Mouse (Mus musculus) MEL (cell line): ENCODE results near the gene Ddi2. TPM values are rescaled to one million over a fixed set of nuclear protein-coding genes. Genes with fewer than 3 reads are reported as not detected.

ENCODE experiments used
- DNase-seq: peaks from one replicate; pipeline ENCODE4 v3.0.0; 2011; ENCODE audit warnings: low read depth, low spot score
- H3K27ac ChIP-seq: 2 replicates; pipeline ENCODE4 v1.5.1; 2012; ENCODE audit warnings: low read depth, mild to moderate bottlenecking, control low read depth, low read length, moderate library complexity; ENCODE audit not compliant: control insufficient read depth
- H3K27me3 ChIP-seq, 2 experiments: fragments of 150-350 bp in 1 of 2; sonication (generic) in 1 of 2; 2 replicates each; pipeline ENCODE4 v1.6.1; 2012; ENCODE audit warnings: low read length in 2 of 2, mild to moderate bottlenecking in 2 of 2, improper control_type of control experiment in 1 of 2, moderate library complexity in 1 of 2; ENCODE audit not compliant: insufficient read depth in 2 of 2, control insufficient read depth in 1 of 2
- H3K36me3 ChIP-seq, 2 experiments: 2 replicates each; pipeline ENCODE4 v1.6.1; 2012 to 2014; ENCODE audit warnings: low read length in 2 of 2, improper control_type of control experiment in 1 of 2, inconsistent platforms in 1 of 2, mild to moderate bottlenecking in 1 of 2; ENCODE audit not compliant: insufficient read depth in 2 of 2, control insufficient read depth in 1 of 2
- H3K4me1 ChIP-seq, 2 experiments: fragments of 150-350 bp in 1 of 2; sonication (generic) in 1 of 2; 2 replicates each; pipeline ENCODE4 v1.6.1; 2012; ENCODE audit warnings: low read length in 2 of 2, improper control_type of control experiment in 1 of 2, mild to moderate bottlenecking in 1 of 2; ENCODE audit not compliant: insufficient read depth in 2 of 2, control insufficient read depth in 1 of 2
- H3K4me3 ChIP-seq, 2 experiments: fragments of 150-350 bp in 1 of 2; sonication (generic) in 1 of 2; 2 replicates each; pipeline ENCODE4 v1.5.1; 2012; ENCODE audit warnings: low read depth in 2 of 2, low read length in 2 of 2, mild to moderate bottlenecking in 2 of 2, moderate library complexity in 2 of 2, control low read depth in 1 of 2, improper control_type of control experiment in 1 of 2; ENCODE audit not compliant: control insufficient read depth in 1 of 2, insufficient read depth in 1 of 2
- H3K79me2 ChIP-seq: 2 replicates; pipeline ENCODE4 v1.6.1; 2012; ENCODE audit warnings: mild to moderate bottlenecking, low read length, moderate library complexity; ENCODE audit not compliant: control insufficient read depth, poor library complexity, insufficient read depth
- H3K9ac ChIP-seq: 2 replicates; pipeline ENCODE4 v1.6.1; 2012; ENCODE audit warnings: low read depth, mild to moderate bottlenecking, control low read depth, low read length, moderate library complexity; ENCODE audit not compliant: control insufficient read depth, poor library complexity, severe bottlenecking
- H3K9me3 ChIP-seq: fragments of 150-350 bp; sonication (generic); replicated peaks from 2 replicates; pipeline ENCODE4 v1.6.1; 2012; ENCODE audit warnings: mild to moderate bottlenecking, low read length, improper control_type of control experiment, moderate library complexity; ENCODE audit not compliant: insufficient read depth
- BHLHE40 ChIP-seq: IDR thresholded peaks from 2 replicates; pipeline ENCODE4 v1.6.1; 2012; ENCODE audit warnings: low read depth, mild to moderate bottlenecking, inconsistent platforms, low read length, improper control_type of control experiment, borderline replicate concordance
- CHD1 ChIP-seq: IDR thresholded peaks from 2 replicates; pipeline ENCODE4 v1.6.1; 2012; ENCODE audit warnings: low read depth, mild to moderate bottlenecking, inconsistent platforms, low read length, improper control_type of control experiment
- CHD2 ChIP-seq: IDR thresholded peaks from 2 replicates; pipeline ENCODE4 v1.6.1; 2011; ENCODE audit warnings: low read length, improper control_type of control experiment
- ETS1 ChIP-seq: IDR thresholded peaks from 2 replicates; pipeline ENCODE4 v1.6.1; 2012; ENCODE audit warnings: low read depth, mild to moderate bottlenecking, inconsistent platforms, low read length, improper control_type of control experiment, moderate library complexity
- GABPA ChIP-seq: IDR thresholded peaks from 2 replicates; pipeline ENCODE4 v1.6.1; 2012; ENCODE audit warnings: low read depth, mild to moderate bottlenecking, inconsistent platforms, low read length, improper control_type of control experiment, moderate library complexity
- GATA1 ChIP-seq: IDR thresholded peaks from 2 replicates; pipeline ENCODE4 v1.6.1; 2011; ENCODE audit warnings: low read depth, low read length, improper control_type of control experiment
- JUND ChIP-seq: IDR thresholded peaks from 2 replicates; pipeline ENCODE4 v1.6.1; 2011; ENCODE audit warnings: low read depth, mild to moderate bottlenecking, improper control_type of control experiment, low read length
- MAX ChIP-seq: IDR thresholded peaks from 2 replicates; pipeline ENCODE4 v1.6.1; 2011; ENCODE audit warnings: low read length, improper control_type of control experiment
- MEF2A ChIP-seq: IDR thresholded peaks from 2 replicates; pipeline ENCODE4 v1.6.1; 2014; ENCODE audit warnings: low read depth, mild to moderate bottlenecking, inconsistent platforms, low read length, improper control_type of control experiment; ENCODE audit not compliant: poor library complexity, insufficient replicate concordance, severe bottlenecking; ENCODE audit errors: extremely low read depth
- MXI1 ChIP-seq: IDR thresholded peaks from 2 replicates; pipeline ENCODE4 v1.6.1; 2011; ENCODE audit warnings: mild to moderate bottlenecking, low read depth, low read length, improper control_type of control experiment
- MYC ChIP-seq: IDR thresholded peaks from 2 replicates; pipeline ENCODE4 v1.6.1; 2011; ENCODE audit warnings: low read depth, mild to moderate bottlenecking, low read length, improper control_type of control experiment, moderate library complexity
- NELFE ChIP-seq: IDR thresholded peaks from 2 replicates; pipeline ENCODE4 v1.6.1; 2011; ENCODE audit warnings: low read depth, low read length, improper control_type of control experiment
- NRF1 ChIP-seq: IDR thresholded peaks from 2 replicates; pipeline ENCODE4 v1.6.1; 2014; ENCODE audit warnings: low read depth, mild to moderate bottlenecking, inconsistent platforms, low read length, improper control_type of control experiment, moderate library complexity; ENCODE audit not compliant: poor library complexity, insufficient read depth, severe bottlenecking
- POLR2A ChIP-seq, 2 experiments: IDR thresholded peaks; 2 replicates each; pipeline ENCODE4 v1.6.1; 2011 to 2012; ENCODE audit warnings: low read length in 2 of 2, mild to moderate bottlenecking in 2 of 2, control low read depth in 1 of 2, improper control_type of control experiment in 1 of 2, low read depth in 1 of 2, moderate library complexity in 1 of 2; ENCODE audit not compliant: control insufficient read depth in 1 of 2, insufficient read depth in 1 of 2, poor library complexity in 1 of 2
- RAD21 ChIP-seq: IDR thresholded peaks from 2 replicates; pipeline ENCODE4 v1.6.1; 2011; ENCODE audit warnings: mild to moderate bottlenecking, low read depth, low read length, improper control_type of control experiment
- TBP ChIP-seq: IDR thresholded peaks from 2 replicates; pipeline ENCODE4 v1.8.0; 2011; ENCODE audit warnings: low read depth, low read length, improper control_type of control experiment
- UBTF ChIP-seq: IDR thresholded peaks from 2 replicates; pipeline ENCODE4 v1.6.1; 2012; ENCODE audit warnings: low read depth, mild to moderate bottlenecking, inconsistent platforms, low read length, improper control_type of control experiment, moderate library complexity, borderline replicate concordance; ENCODE audit not compliant: insufficient read depth
- USF1 ChIP-seq: IDR thresholded peaks from 2 replicates; pipeline ENCODE4 v1.6.1; 2014; ENCODE audit warnings: low read depth, mild to moderate bottlenecking, inconsistent platforms, low read length, improper control_type of control experiment, moderate library complexity
- USF2 ChIP-seq, 2 experiments: IDR thresholded peaks; 2 replicates each; pipeline ENCODE4 v1.6.1; 2011 to 2012; ENCODE audit warnings: improper control_type of control experiment in 2 of 2, low read length in 2 of 2, borderline replicate concordance in 1 of 2, inconsistent platforms in 1 of 2, low read depth in 1 of 2, mild to moderate bottlenecking in 1 of 2; ENCODE audit not compliant: insufficient read depth in 1 of 2
- ZC3H11A ChIP-seq: IDR thresholded peaks from 2 replicates; pipeline ENCODE4 v1.6.1; 2012; ENCODE audit warnings: low read depth, mild to moderate bottlenecking, inconsistent platforms, low read length, improper control_type of control experiment
- ZNF384 ChIP-seq: IDR thresholded peaks from 2 replicates; pipeline ENCODE4 v1.6.1; 2012; ENCODE audit warnings: low read depth, mild to moderate bottlenecking, inconsistent platforms, low read length, improper control_type of control experiment
- polyA plus RNA-seq, 2 experiments: library from polyadenylated mRNA; stranded (reverse) in 1 of 2; unstranded in 1 of 2; fragments of >175 nt in 1 of 2; fragments of >200 nt in 1 of 2; gene quantifications; 2 replicates each; pipeline versions ENCODE4 v1.2.1 to v1.2.4; 2012; ENCODE audit warnings: low replicate concordance in 2 of 2, low read depth in 1 of 2; ENCODE audit not compliant: insufficient read length in 2 of 2, insufficient read depth in 1 of 2, missing spikeins in 1 of 2
- total RNA-seq: library from RNA; depleted of rRNA; stranded (reverse); fragments of 300-350 nt; gene quantifications from 2 replicates; pipeline ENCODE4 v1.2.3, GENCODE M21; 2012

Gene Ddi2
- total and polyA plus RNA-seq, 3 experiments = 40.7 to 42.8 TPM; not detected in 1

GRCm38 (mm10) chr4:141656932-141657331, 66.3 kb downstream of the Ddi2 start:
- Histone ChIP-seq H3K36me3 (no peaks in the 10 kb centered on the region; a peak in 2 of 4 replicates), H3K27ac (no peak overlapping the region), H3K9me3 (no peaks in the 10 kb centered on the region), H3K79me2 (no peaks in the 10 kb centered on the region; the same call in 1 of the 2 replicates), H3K4me3 (no peak overlapping the region), H3K27me3 (no peaks in the 10 kb centered on the region), H3K9ac (no peak overlapping the region), H3K4me1 (peaks cover 0 to 5% of the 10 kb centered on the region in 2 experiments; a peak in 1 of 4 replicates)
- DNase-seq = no peak
- TF ChIP-seq TBP (no peak), GABPA (no peak), JUND (no peak), RAD21 (no peak), GATA1 (no peak)

DNA sequence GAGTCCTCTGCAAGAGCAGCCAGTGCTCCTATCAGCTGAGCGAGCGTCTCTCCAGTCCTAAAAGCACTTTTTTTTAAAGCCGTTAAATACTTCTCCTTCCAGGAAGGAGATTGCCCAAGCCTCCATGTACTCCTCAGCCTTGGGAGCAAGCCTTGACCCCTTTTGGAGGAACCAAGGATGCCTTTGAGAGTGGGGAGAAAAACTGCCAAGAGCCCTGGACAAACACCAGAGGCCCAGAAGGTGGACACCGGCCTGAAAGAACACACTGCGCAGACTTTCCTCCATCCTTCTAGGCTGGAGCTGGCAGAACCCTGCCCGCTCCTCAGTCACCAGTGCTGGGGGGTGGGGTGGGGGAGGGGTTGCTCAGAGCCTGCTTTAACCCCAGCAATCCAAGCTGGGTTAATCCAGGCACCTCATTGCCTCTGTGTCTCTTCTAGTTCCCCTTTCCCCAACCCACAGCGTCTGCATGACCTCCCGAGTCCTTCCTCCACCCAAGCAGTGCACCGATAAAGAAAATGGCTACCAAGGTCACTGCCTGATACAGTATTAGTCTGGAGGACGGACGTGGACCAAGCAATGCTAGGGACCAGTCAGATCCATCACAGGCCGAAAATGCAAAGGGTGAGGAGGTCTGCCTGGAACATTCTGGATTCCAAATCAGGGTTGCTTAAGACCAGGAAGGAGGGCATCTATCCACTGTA, 67.2 kb downstream of the Ddi2 start:
- TF ChIP-seq POLR2A (IDR thresholded peaks at IDR 0.05; ENCODE audit: control insufficient read depth in 1 of 2, insufficient read depth in 1 of 2, low read depth in 1 of 2, low read length in 2 of 2, poor library complexity in 1 of 2) (no peak), MAX (no peak), CHD1 (no peak), NELFE (no peak), USF2 (IDR thresholded peaks at IDR 0.05; ENCODE audit: borderline replicate concordance in 1 of 2, insufficient read depth in 1 of 2, low read depth in 1 of 2, low read length in 2 of 2) (no peak), USF1 (no peak), RAD21 (no peak), MYC (no peak), MXI1 (no peak), ETS1 (no peak), GATA1 (no peak), NRF1 (no peak), MEF2A (no peak), UBTF (no peak), GABPA (no peak), ZNF384 (no peak), JUND (no peak), ZC3H11A (no peak), BHLHE40 (no peak), CHD2 (no peak)
- TF ChIP-seq, all 39 proteins: peak for 0
- Histone ChIP-seq H3K27ac (no peak overlapping the region), H3K4me1 (peaks cover 0 to 5% of the 10 kb centered on the region in 2 experiments; a peak in 1 of 4 replicates), H3K36me3 (no peaks in the 10 kb centered on the region; a peak in 2 of 4 replicates), H3K9ac (no peak overlapping the region), H3K4me3 (no peak overlapping the region), H3K79me2 (no peaks in the 10 kb centered on the region), H3K9me3 (no peaks in the 10 kb centered on the region), H3K27me3 (no peaks in the 10 kb centered on the region)
- DNase-seq = peak; percentile 70
